Mouse (Mus musculus): ENCODE measurements around the gene Csta1.
"Not testable (repeated sequence)": the region's sequence is repeated elsewhere in the genome, so short reads cannot be mapped to it uniquely, and the experiment has no call there.

Gene Csta1

DNA sequence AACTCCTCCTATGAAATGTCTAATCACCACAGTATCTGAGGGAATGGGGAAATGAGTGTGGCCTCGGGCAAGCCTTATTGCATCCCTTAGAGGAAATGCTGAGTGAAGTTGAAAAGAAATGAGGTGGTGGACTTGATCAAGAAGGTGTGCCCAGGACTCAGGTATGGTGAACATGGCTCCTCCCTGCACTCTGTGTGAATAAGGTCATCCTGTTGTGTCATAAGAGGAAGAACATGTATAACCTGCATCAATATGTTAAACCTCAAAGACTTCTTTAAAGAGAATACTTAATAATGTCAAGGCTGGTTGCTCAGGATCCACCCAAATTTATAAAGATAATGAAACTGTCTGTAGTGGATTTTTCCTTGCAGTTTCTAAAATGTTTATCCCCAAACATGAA lies at the start of gene Csta1:
TSS of gene Csta1 (minus strand) at position 101 of the 400 bp plus-strand sequence.
- DNase-seq: no peak

GRCm38 (mm10) chr16:36179910-36180309 lies 48.9 kb upstream of the Csta1 start:
- DNase-seq: no peak

DNA sequence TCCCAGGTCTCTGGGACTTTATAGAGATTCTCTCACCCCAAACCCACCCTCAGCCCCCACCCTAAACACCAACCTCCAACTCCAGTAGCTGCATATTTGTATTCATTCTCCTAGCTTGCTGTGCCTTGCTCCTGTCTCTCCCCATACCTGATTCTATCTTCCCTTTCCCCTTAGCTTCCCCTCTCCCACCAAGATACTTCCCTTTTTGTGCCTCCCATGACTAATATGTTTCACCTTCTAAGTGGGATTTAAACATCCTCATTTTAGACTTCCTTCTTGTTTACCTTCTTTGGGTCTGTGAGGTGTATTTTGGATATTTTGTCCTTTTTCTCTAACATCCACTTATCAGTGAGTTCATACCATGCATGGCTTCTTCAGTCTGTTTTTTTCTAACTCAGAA lies 45.1 kb upstream of the Csta1 start:
- DNase-seq: no peak

GRCm38 (mm10) chr16:36167841-36168240 lies 36.8 kb upstream of the Csta1 start:
- not testable (repeated sequence) for DNase-seq

- DNase-seq: no peak
Observed at GRCm38 (mm10) chr16:36156402-36156975, 25.4 kb upstream of the Csta1 start, which contains the start of gene Stfa2l1. Gene Stfa2l1, plus strand, starts transcription at chr16:36156811.

- DNase-seq: no peak
Observed at GRCm38 (mm10) chr16:36138201-36138600, 7.2 kb upstream of the Csta1 start.

DNA sequence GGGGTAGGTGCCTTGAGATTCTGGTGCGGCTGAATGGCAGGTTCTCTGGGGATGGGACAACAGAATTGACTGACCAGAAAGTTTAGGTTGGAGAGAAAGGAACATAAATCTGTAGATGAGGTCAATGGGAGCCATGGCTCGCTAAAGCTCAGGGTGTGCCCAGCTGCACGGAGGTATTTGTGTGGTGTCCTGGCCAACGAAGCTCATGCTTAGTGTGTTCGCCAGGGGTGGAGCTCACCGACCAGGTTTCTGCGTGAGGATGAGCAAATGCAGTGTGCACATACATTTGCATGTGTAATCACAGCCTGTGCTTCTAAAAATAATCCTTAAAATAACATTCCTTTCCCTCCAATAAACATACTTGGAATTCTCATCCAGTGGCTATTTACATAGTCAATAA lies 2.9 kb downstream of the Csta1 start:
- peak; percentile 5 to 19 for DNase-seq

GRCm38 (mm10) chr16:36115751-36116150 lies 15.3 kb downstream of the Csta1 start:
- not testable (repeated sequence) for DNase-seq

DNA sequence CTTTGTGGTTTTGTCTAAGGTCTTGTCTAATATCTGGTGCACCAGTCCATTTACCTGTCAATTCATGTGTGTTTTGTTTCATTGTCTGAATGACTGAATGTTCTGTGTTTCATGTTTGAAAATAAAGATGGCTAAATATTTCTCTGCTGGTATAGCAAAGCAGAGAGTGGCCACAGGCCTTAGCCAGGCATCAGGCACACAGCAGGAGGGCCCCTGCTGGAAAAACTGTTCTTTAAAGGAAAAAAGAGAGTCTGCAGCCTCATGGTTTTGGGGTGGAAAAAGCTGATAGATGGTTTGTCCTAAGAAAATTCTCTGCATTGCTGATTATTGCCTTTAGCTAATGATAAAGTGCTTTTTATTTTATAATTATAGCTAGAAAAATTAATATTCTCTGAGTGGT lies 19.6 kb downstream of the Csta1 start:
- not testable (repeated sequence) for DNase-seq

- DNase-seq: no peak
Observed at GRCm38 (mm10) chr16:36102211-36102610, 28.8 kb downstream of the Csta1 start.

DNA sequence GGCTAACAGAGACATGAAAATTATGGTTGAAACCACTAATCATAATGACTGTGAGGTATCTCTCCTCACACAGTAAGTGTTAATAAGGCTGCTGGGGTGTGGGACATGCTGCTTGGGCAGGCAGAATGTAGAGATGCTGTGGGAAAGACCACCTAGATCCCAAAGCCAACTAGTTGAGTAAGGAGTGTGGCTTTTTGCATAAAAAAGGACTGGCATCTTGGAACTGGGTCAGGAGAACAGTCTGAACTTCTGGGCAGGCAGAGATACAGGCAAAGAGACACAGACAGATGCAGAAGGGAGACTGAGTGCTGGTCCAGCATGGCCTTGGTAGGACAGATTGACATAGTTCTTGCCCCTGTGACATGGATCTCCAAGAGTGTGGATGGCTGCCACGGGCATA lies 29.5 kb downstream of the Csta1 start:
- no peak for DNase-seq

GRCm38 (mm10) chr16:36097813-36098499 lies 33.1 kb downstream of the Csta1 start:
- DNase-seq: not testable (repeated sequence)

- DNase-seq: no peak
Observed at GRCm38 (mm10) chr16:36094079-36094478, 37.0 kb downstream of the Csta1 start.

GRCm38 (mm10) chr16:36090785-36091509 lies 40.1 kb downstream of the Csta1 start:
- no peak for DNase-seq

GRCm38 (mm10) chr16:36089850-36090616 lies 41.0 kb downstream of the Csta1 start:
- DNase-seq: peak; percentile 37 to 62

DNA sequence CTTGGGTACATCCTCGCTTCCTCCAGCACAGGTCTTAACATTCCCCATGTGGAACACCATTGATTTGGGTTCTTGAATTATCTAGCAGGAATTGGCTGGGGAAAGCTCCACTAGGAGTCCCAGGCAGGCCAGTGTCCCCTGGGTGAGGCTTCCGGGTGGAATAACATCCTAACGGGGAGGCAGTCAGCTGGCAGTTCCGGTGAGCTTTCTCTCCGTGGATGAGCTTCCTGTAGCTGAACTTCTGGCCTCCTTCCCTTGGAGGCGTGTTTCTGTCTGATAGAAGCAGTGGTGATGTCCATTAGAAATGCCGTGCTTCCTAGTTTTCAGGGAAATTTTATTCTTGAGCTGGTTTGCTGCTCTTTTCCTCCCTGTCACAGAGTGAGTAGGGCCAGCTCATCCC lies 42.0 kb downstream of the Csta1 start:
- DNase-seq: peak; percentile 49 to 60

DNA sequence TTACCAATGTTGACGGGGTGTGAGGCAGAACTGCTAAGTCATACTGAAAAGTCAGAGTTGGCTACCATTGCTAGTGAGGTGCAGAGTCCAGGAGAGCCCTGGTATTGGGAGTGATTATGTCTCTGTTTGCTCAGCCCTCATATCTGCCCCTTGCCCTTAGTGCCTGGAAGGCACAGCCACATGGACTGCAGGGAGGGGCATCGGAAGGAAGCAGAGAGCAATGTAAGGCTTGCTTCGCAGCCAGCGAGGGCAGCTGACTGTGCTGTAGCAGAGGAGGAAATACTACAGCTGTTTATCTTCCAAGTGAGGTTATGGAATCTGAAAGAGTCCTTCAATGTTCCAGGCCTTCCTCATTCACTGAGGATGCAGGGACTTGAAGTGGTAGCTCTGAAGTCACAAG lies 43.2 kb downstream of the Csta1 start:
- peak; percentile 48 to 50 for DNase-seq

DNA sequence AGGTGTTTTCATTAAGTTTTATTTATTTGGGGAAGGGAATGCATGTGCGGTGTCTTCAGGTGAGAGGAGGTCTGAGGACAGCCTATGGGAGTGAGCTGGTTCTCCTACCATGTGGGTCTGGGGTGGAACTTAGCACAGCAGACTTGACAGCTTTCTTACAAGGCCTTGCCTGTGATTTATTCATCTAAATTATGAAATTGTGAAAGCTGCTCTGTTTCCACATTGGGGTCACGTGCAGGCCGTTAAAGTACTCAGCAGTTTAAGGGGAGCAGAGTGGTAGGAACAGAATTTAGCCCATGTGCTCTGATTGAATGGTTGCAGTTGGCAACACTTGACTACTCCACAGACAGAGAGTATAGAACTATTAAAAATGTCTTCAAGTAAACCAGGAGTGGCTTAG lies 51.1 kb downstream of the Csta1 start:
- no peak for DNase-seq

DNA sequence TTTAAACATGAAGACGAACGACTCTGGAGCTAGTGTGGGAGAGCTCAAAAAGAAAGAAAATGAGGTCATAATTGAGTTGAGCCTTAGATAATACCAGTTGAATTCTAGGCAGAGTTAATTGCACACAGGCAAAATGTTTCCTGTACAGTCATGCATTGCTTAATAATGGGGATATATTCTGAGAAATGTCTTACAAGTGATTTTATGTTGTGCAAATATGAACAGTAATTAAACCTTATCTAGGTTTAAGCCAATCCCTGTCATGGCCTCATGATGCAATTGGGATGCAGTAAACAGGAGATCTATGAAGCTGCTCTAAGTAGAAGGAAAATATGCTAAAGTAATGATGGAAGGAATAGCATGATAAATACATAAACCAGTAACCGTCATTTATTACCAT lies 56.3 kb downstream of the Csta1 start:
- DNase-seq: no peak

GRCm38 (mm10) chr16:36072410-36073011 lies 58.5 kb downstream of the Csta1 start:
- DNase-seq: no peak

GRCm38 (mm10) chr16:36071450-36072379 lies 59.3 kb downstream of the Csta1 start, which contains the start of the genes Fam162a and Ccdc58:
Gene Fam162a, minus strand, starts transcription at chr16:36071594.
Gene Ccdc58, plus strand, starts transcription at chr16:36071685.
- DNase-seq: peak; percentile 93 to 96
